Mouse (Mus musculus): ENCODE results near the gene St6galnac4.

- TF ChIP-seq CTCF (IDR thresholded peaks at IDR 0.05; ENCODE audit: control insufficient read depth, insufficient read depth, low read length) (no peak), POLR2A (IDR thresholded peaks at IDR 0.05; ENCODE audit: borderline replicate concordance, control insufficient read depth, low read depth, low read length) (no peak)
Observed at GRCm38 (mm10) chr2:32644799-32645475, 58.0 kb downstream of the St6galnac4 start.
